Mouse (Mus musculus): ENCODE results near the gene Glrp1.

DNA sequence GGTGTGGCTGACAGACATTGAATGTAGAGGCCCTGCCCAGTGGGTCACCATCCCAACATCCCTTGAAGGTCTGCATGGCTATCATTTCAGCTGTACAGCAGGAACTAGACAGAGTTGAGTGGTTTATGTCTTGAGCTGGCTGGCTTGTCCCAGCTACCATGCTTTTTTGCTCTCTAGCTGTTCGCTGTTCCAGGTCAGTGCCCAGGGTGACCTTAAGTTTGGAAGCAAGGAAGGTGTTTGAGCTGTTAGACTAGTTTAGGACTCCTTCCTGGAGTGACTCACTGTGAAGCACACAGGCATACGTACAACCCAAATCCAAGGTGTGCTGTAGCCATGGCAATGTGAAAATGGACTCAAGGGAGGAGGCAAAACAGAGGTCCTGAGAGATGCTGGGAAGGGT is 41.5 kb downstream of the Glrp1 start:
- TF ChIP-seq CTCF (IDR thresholded peaks at IDR 0.05; ENCODE audit: low read depth) (no peak), EP300 (IDR thresholded peaks at IDR 0.05; ENCODE audit: low read depth) (no peak)

All from liver, embryonic 14.5 days (tissue).